Mouse (Mus musculus): Measurements from ENCODE around the gene Cdh16. TPM values are rescaled to one million over a fixed set of nuclear protein-coding genes. Genes with fewer than 3 reads are reported as not detected.

Gene Cdh16
- polyA plus RNA-seq, 1 experiment from 2014 or later = 0.06 TPM

- no peak overlapping the region for H3K4me2 ChIP-seq (ENCODE audit: low read depth, low read length)
- no peaks in the 10 kb centered on the region for H3K36me3 ChIP-seq (replicated peaks; ENCODE audit: insufficient read depth, low read length)
- H3K4me1 ChIP-seq (ENCODE audit: insufficient read depth) = 0 out of 2 replicates have a peak, but pooled peaks cover 3% of the 10 kb centered on the region
- no peaks in the 10 kb centered on the region for H3K27me3 ChIP-seq (ENCODE audit: insufficient read depth, low read length)
- no peak for TF ChIP-seq CTCF (IDR thresholded peaks at IDR 0.05; ENCODE audit: low read depth)
- TF ChIP-seq EP300 (IDR thresholded peaks at IDR 0.05; ENCODE audit: low read depth) = no peak
- ATAC-seq (no peak), DNase-seq (no peak)
- 77% methylated on average over 4 of the region's 4 CpGs for WGBS (ENCODE audit: insufficient replicate concordance)
- H3K9me3 ChIP-seq (ENCODE audit: low read length) = no peaks in the 10 kb centered on the region
- H3K4me3 ChIP-seq (ENCODE audit: low read depth, low read length) = no peak overlapping the region
- no peak overlapping the region for H3K27ac ChIP-seq (ENCODE audit: low read depth)
- H3K9ac ChIP-seq (replicated peaks) = no peak overlapping the region
Measured at GRCm38 (mm10) chr8:104555191-104555590, 69.0 kb downstream of the Cdh16 start.

Other genes with a start within 250 kb of the Cdh16 start
- 0.94 and 1.1 TPM in 2 replicates for gene Cmtm4, start 228.6 kb downstream of the Cdh16 start, polyA plus RNA-seq (2015; fragmentation: Nextera tagmentation; extraction: Ambion mirVana)
- gene Dync1li2, start 181.3 kb downstream of the Cdh16 start, polyA plus RNA-seq (2015; fragmentation: Nextera tagmentation; extraction: Ambion mirVana) = 7.7 and 8.4 TPM in 2 replicates
- 0.05 and 0.06 TPM in 2 replicates for gene Terb1, start 114.5 kb downstream of the Cdh16 start, polyA plus RNA-seq (2015; fragmentation: Nextera tagmentation; extraction: Ambion mirVana)
- 24.3 and 24.4 TPM in 2 replicates for gene Nae1, start 89.8 kb downstream of the Cdh16 start, polyA plus RNA-seq (2015; fragmentation: Nextera tagmentation; extraction: Ambion mirVana)
- gene Car7, start 89.7 kb downstream of the Cdh16 start, polyA plus RNA-seq (2015; fragmentation: Nextera tagmentation; extraction: Ambion mirVana) = 2.1 and 3.5 TPM in 2 replicates
- gene Pdp2, start 32.9 kb downstream of the Cdh16 start, polyA plus RNA-seq (2015; fragmentation: Nextera tagmentation; extraction: Ambion mirVana) = 10.0 and 10.1 TPM in 2 replicates
- gene Rrad, start 6.9 kb upstream of the Cdh16 start, polyA plus RNA-seq (2015; fragmentation: Nextera tagmentation; extraction: Ambion mirVana) = 0.49 and 0.63 TPM in 2 replicates
- gene Ciao2b, start 17.6 kb upstream of the Cdh16 start, polyA plus RNA-seq (2015; fragmentation: Nextera tagmentation; extraction: Ambion mirVana) = 32.0 and 34.9 TPM in 2 replicates
- 150 and 159 TPM in 2 replicates for gene Ces2a, start 109.6 kb upstream of the Cdh16 start, polyA plus RNA-seq (2015; fragmentation: Nextera tagmentation; extraction: Ambion mirVana)
- gene Ces2b, start 207.2 kb upstream of the Cdh16 start, polyA plus RNA-seq (2015; fragmentation: Nextera tagmentation; extraction: Ambion mirVana) = 0.19 and 0.30 TPM in 2 replicates
- 1.9 TPM in 2 replicates for gene Ces2c, start 222.7 kb upstream of the Cdh16 start, polyA plus RNA-seq (2015; fragmentation: Nextera tagmentation; extraction: Ambion mirVana)

Data from liver, postnatal 0 days (tissue).